Mouse (Mus musculus): ENCODE measurements around the gene Tlr2. TPM values are rescaled to one million over a fixed set of nuclear protein-coding genes. Genes with fewer than 3 reads are reported as not detected.

Tlr2 gene
- total RNA-seq, 1 experiment from 2014 or later: 54.5 TPM

Other genes with a start within 250 kb of the Tlr2 start
- gene Sfrp2, start 75.4 kb downstream of the Tlr2 start, total RNA-seq (2017): not detected in 2 replicates
- gene Tmem131l, start 198.4 kb upstream of the Tlr2 start, total RNA-seq (2017): 161 and 162 TPM in 2 replicates